Mouse (Mus musculus) ZHBTc4 (cell line): Measurements from ENCODE around the gene Kcnk10.
"Not testable (repeated sequence)": the region's sequence is repeated elsewhere in the genome, so short reads cannot be mapped to it uniquely, and the experiment has no call there.

Source experiments
- DNase-seq: peaks from one replicate; pipeline ENCODE4 v3.0.0-alpha.2; 2011; ENCODE audit warnings: low read depth, low spot score

Gene Kcnk10

GRCm38 (mm10) chr12:98577861-98578360 lies at the start of gene Kcnk10:
TSS of gene Kcnk10 (minus strand) at chr12:98578310.
- peak; percentile 50 for DNase-seq

GRCm38 (mm10) chr12:98627392-98628259 lies 49.5 kb upstream of the Kcnk10 start, which contains the start of gene Spata7:
TSS of gene Spata7 (plus strand) at chr12:98628157.
- DNase-seq, result peak; percentile 98

GRCm38 (mm10) chr12:98623266-98623665 lies 45.2 kb upstream of the Kcnk10 start:
- DNase-seq, result peak; percentile 80

GRCm38 (mm10) chr12:98620922-98621321 lies 42.8 kb upstream of the Kcnk10 start:
- DNase-seq, result not testable (repeated sequence)

GRCm38 (mm10) chr12:98619496-98619895 lies 41.4 kb upstream of the Kcnk10 start:
- DNase-seq, result no peak

- DNase-seq, result no peak
Measured at GRCm38 (mm10) chr12:98615746-98616145, 37.6 kb upstream of the Kcnk10 start.

- no peak for DNase-seq
Measured at GRCm38 (mm10) chr12:98614910-98615508, 36.9 kb upstream of the Kcnk10 start.

GRCm38 (mm10) chr12:98610341-98610740 lies 32.2 kb upstream of the Kcnk10 start:
- no peak for DNase-seq

- no peak for DNase-seq
Measured at GRCm38 (mm10) chr12:98606595-98607290, 28.6 kb upstream of the Kcnk10 start.

GRCm38 (mm10) chr12:98605264-98605663 lies 27.2 kb upstream of the Kcnk10 start:
- no peak for DNase-seq

- no peak for DNase-seq
Measured at GRCm38 (mm10) chr12:98602114-98602513, 24.0 kb upstream of the Kcnk10 start.

- DNase-seq, result no peak
Measured at GRCm38 (mm10) chr12:98600861-98601260, 22.8 kb upstream of the Kcnk10 start.

GRCm38 (mm10) chr12:98591016-98591415 lies 12.9 kb upstream of the Kcnk10 start:
- peak; percentile 59 for DNase-seq

GRCm38 (mm10) chr12:98588573-98588972 lies 10.5 kb upstream of the Kcnk10 start:
- peak; percentile 23 for DNase-seq

- peak; percentile 54 for DNase-seq
Measured at GRCm38 (mm10) chr12:98585302-98585701, 7.2 kb upstream of the Kcnk10 start.

- DNase-seq, result no peak
Measured at GRCm38 (mm10) chr12:98575942-98576550, 2.1 kb downstream of the Kcnk10 start.

GRCm38 (mm10) chr12:98575195-98575887 lies 2.8 kb downstream of the Kcnk10 start:
- DNase-seq, result peak; percentile 59

GRCm38 (mm10) chr12:98574353-98575194 lies 3.5 kb downstream of the Kcnk10 start:
- peak; percentile 73 for DNase-seq

- DNase-seq, result peak; percentile 41
Measured at GRCm38 (mm10) chr12:98573317-98574270, 4.5 kb downstream of the Kcnk10 start.
